Mouse (Mus musculus) kidney, embryonic 16.5 days (tissue): ENCODE measurements around the gene Robo3. TPM values are rescaled to one million over a fixed set of nuclear protein-coding genes. Genes with fewer than 3 reads are reported as not detected.
A peak's percentile ranks its signal among the peaks of the same experiment; 100 is the strongest.

Experiments used
- ATAC-seq: fragments of 200-750 bp; cut with Nextera tagmentation; 2 replicates; pipeline ENCODE4 v1.8.0; 2017; ENCODE audit warnings: moderate TSS enrichment; ENCODE audit not compliant: low FRiP score, low TSS enrichment
- H3K27ac ChIP-seq: fragments of 300-500 bp; sonication (generic); 2 replicates; pipeline ENCODE4 v1.5.1; 2014; ENCODE audit warnings: low read length
- H3K27me3 ChIP-seq: fragments of 300-500 bp; sonication (generic); 2 replicates; pipeline ENCODE4 v1.6.1; 2014; ENCODE audit warnings: low read length, control low read depth, mixed read lengths; ENCODE audit not compliant: insufficient read depth
- H3K36me3 ChIP-seq: fragments of 300-500 bp; sonication (generic); 2 replicates; pipeline ENCODE4 v1.6.1; 2014; ENCODE audit warnings: low read length, control low read depth, mixed read lengths; ENCODE audit not compliant: insufficient read depth
- H3K4me1 ChIP-seq: fragments of 300-500 bp; sonication (generic); 2 replicates; pipeline ENCODE4 v1.6.1; 2014; ENCODE audit warnings: low read length, control low read depth, mixed read lengths; ENCODE audit not compliant: insufficient read depth
- H3K4me2 ChIP-seq: fragments of 300-500 bp; sonication (generic); replicated peaks from 2 replicates; pipeline ENCODE4 v1.6.1; 2014; ENCODE audit warnings: low read depth, low read length
- H3K4me3 ChIP-seq: fragments of 300-500 bp; sonication (generic); 2 replicates; pipeline ENCODE4 v1.5.1; 2014; ENCODE audit warnings: mild to moderate bottlenecking, low read length
- H3K9ac ChIP-seq: fragments of 300-500 bp; sonication (generic); replicated peaks from 2 replicates; pipeline ENCODE4 v1.6.1; 2014; ENCODE audit warnings: low read length
- H3K9me3 ChIP-seq: fragments of 300-500 bp; sonication (generic); 2 replicates; pipeline ENCODE4 v1.6.1; 2016; ENCODE audit warnings: low read length, control low read depth
- WGBS: fragments of 180-500 bp; shearing (Covaris S2); extraction: QIAGEN DNeasy Blood & Tissue Kit; methylation state at CpG from one replicate; pipeline ENCODE4 v1.1.7; 2014; 5-methylcytosine and 5-hydroxymethylcytosine counted together
- polyA plus RNA-seq: library from polyadenylated mRNA; unstranded; fragments of >200 nt; fragmentation: Nextera tagmentation; extraction: Ambion mirVana; gene quantifications from 2 replicates; pipeline ENCODE4 v1.2.1, GENCODE M21; 2015

Robo3 gene
- polyA plus RNA-seq, 1 experiment from 2014 or later, result 0.29 TPM

GRCm38 (mm10) chr9:37456481-37456910 lies 23.4 kb upstream of the Robo3 start:
- WGBS, result 1% methylated on average over 20 of the region's 20 CpGs
- 0 out of 2 replicates have a peak, but pooled peaks have one; percentile 55 for ATAC-seq
- peaks cover 18% of the 10 kb centered on the region for H3K4me1 ChIP-seq

GRCm38 (mm10) chr9:37455868-37456267 lies 22.8 kb upstream of the Robo3 start:
- Histone ChIP-seq H3K27ac (no peak overlapping the region), H3K36me3 (no peaks in the 10 kb centered on the region), H3K9me3 (no peaks in the 10 kb centered on the region), H3K4me3 (no peak overlapping the region), H3K9ac (no peak overlapping the region), H3K4me1 (peaks cover 17% of the 10 kb centered on the region), H3K4me2 (0 out of 2 replicates have a peak overlapping the region, but pooled peaks have one; percentile 46), H3K27me3 (peaks cover 98% of the 10 kb centered on the region)
- ATAC-seq, result no peak
- under 1% methylated on average over 8 of the region's 8 CpGs for WGBS

More at GRCm38 (mm10) chr9:37456481-37456910, 23.4 kb upstream of the Robo3 start:
- no peak overlapping the region for H3K9ac ChIP-seq
- H3K36me3 ChIP-seq, result no peaks in the 10 kb centered on the region
- H3K27ac ChIP-seq, result no peak overlapping the region
- H3K4me3 ChIP-seq, result peak overlapping the region; percentile 25; the same call in 1 of the 2 replicates
- no peaks in the 10 kb centered on the region for H3K9me3 ChIP-seq
- peak overlapping the region; percentile 46 for H3K4me2 ChIP-seq
- peaks cover 98% of the 10 kb centered on the region for H3K27me3 ChIP-seq

DNA sequence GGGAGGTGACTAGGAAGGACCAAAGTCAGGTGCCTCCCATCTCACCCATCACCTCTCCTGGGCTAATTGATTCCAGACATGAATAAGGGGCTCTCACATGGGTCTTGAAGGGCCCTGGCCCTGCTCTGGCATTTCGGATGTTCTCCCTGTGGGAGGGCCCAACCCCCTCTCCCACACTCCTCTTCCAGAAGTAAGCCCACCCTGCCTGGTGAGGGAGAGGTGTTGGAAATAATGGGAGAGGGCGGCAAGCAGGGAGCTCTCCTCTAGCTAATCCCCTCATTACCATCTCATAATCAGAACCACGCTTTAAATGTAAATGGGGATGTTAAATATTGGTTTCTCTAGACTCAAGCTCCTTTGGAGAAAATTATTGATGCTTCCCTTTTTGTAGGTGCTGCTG lies 21.9 kb upstream of the Robo3 start:
- H3K9me3 ChIP-seq, result no peaks in the 10 kb centered on the region
- H3K4me2 ChIP-seq, result no peak overlapping the region
- peaks cover 97% of the 10 kb centered on the region for H3K27me3 ChIP-seq
- no peaks in the 10 kb centered on the region for H3K36me3 ChIP-seq
- H3K4me3 ChIP-seq, result no peak overlapping the region
- H3K4me1 ChIP-seq, result peaks cover 9% of the 10 kb centered on the region
- 11% methylated on average over 3 of the region's 3 CpGs for WGBS
- no peak for ATAC-seq
- no peak overlapping the region for H3K9ac ChIP-seq
- no peak overlapping the region for H3K27ac ChIP-seq

GRCm38 (mm10) chr9:37454011-37454492 lies 21.0 kb upstream of the Robo3 start:
- 8% methylated on average over 6 of the region's 6 CpGs for WGBS

DNA sequence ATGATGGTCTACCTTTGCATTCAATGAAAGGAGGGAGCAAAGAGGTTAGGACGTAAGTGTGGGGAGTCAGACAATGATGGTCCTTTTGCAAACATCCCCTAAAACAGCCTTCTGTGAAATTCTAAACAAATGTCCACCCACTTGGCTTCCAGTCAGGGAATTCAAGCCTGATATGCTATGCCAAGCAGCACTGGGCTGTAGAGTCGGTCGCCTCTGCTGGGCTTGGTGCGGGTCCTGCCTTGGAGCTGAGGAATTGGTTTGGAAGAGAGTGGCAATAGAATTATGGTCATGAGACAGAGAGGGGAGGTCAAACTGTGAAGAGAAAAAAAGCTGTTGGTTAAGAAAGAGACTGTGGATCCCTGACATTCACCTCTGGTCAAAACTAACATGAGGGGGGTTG lies 20.3 kb upstream of the Robo3 start:
- Histone ChIP-seq H3K27me3 (peaks cover 84% of the 10 kb centered on the region), H3K9ac (no peak overlapping the region), H3K4me1 (peaks cover 9% of the 10 kb centered on the region), H3K4me2 (no peak overlapping the region), H3K27ac (no peak overlapping the region), H3K9me3 (no peaks in the 10 kb centered on the region), H3K36me3 (no peaks in the 10 kb centered on the region), H3K4me3 (no peak overlapping the region)
- 24% methylated on average over 4 of the region's 4 CpGs for WGBS
- ATAC-seq, result no peak

More at GRCm38 (mm10) chr9:37454011-37454492, 21.0 kb upstream of the Robo3 start:
- Histone ChIP-seq H3K27ac (no peak overlapping the region), H3K27me3 (peaks cover 91% of the 10 kb centered on the region), H3K9ac (no peak overlapping the region), H3K4me2 (no peak overlapping the region), H3K4me3 (no peak overlapping the region), H3K9me3 (no peaks in the 10 kb centered on the region), H3K4me1 (peaks cover 9% of the 10 kb centered on the region), H3K36me3 (no peaks in the 10 kb centered on the region)
- no peak for ATAC-seq

- Histone ChIP-seq H3K27me3 (peaks cover 79% of the 10 kb centered on the region), H3K4me2 (no peak overlapping the region), H3K4me3 (no peak overlapping the region), H3K27ac (no peak overlapping the region), H3K9me3 (no peaks in the 10 kb centered on the region), H3K36me3 (no peaks in the 10 kb centered on the region), H3K4me1 (peaks cover 9% of the 10 kb centered on the region), H3K9ac (no peak overlapping the region)
- 1% methylated on average over 5 of the region's 5 CpGs for WGBS
- ATAC-seq, result no peak
Measured at GRCm38 (mm10) chr9:37452401-37452800, 19.4 kb upstream of the Robo3 start.

DNA sequence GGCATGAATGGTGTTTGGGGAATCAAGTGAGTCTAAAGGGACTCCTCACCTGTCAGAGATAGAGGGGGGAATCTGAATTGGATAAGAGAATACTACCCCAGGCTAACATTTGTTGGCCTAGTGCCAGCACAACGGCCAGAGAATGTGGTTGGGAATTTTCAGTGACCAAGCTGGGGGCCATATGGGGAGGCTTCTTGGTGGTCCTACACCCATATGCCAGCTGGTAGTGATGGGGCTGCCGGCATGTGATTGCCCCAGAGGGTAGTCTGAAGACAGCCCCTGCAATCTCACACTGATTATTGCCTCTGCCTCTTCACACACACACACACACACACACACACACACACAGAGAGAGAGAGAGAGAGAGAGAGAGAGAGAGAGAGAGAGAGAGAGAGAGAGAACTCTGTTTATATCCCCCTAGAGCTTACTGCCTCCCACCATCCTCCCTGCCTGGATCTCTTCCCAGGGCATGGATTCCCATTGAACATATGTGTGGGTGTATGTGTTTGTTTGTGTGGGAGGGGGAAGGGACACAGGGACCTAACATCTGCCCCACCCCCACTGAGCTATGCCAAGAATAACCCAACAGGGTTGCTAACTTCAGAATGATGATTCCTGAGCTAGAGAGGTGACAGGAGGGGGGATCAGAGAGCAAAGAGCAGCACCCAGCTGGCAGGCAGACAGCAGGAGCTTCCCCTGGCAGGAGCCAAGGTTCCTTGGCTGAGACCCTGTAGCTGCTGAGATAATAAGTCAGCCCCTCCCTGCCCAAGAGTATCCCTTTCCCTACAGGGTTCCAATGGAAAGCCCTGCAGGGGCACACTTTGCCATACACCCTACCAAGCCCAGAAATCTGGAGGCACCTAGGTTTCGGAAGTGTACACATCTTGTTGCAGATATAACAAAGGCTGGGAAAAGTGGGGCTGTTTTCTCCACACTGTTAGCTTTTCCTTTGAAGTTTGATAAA lies 5.0 kb upstream of the Robo3 start:
- peaks cover 35% of the 10 kb centered on the region for H3K27me3 ChIP-seq
- peaks cover 10% of the 10 kb centered on the region; the same call in 1 of the 2 replicates for H3K4me1 ChIP-seq
- no peaks in the 10 kb centered on the region for H3K9me3 ChIP-seq
- 31% methylated on average over 3 of the region's 3 CpGs for WGBS
- H3K36me3 ChIP-seq, result no peaks in the 10 kb centered on the region
- H3K27ac ChIP-seq, result no peak overlapping the region
- no peak overlapping the region for H3K4me3 ChIP-seq
- no peak overlapping the region for H3K9ac ChIP-seq
- ATAC-seq, result no peak
- no peak overlapping the region for H3K4me2 ChIP-seq

GRCm38 (mm10) chr9:37435616-37436015 lies 2.6 kb upstream of the Robo3 start:
- H3K9ac ChIP-seq, result no peak overlapping the region
- H3K4me1 ChIP-seq, result peaks cover 19% of the 10 kb centered on the region
- WGBS, result 4% methylated on average over 4 of the region's 4 CpGs
- H3K4me2 ChIP-seq, result no peak overlapping the region
- H3K27me3 ChIP-seq, result peaks cover 59% of the 10 kb centered on the region
- H3K36me3 ChIP-seq, result no peaks in the 10 kb centered on the region
- ATAC-seq, result no peak
- H3K9me3 ChIP-seq, result no peaks in the 10 kb centered on the region
- H3K4me3 ChIP-seq, result no peak overlapping the region
- no peak overlapping the region for H3K27ac ChIP-seq

DNA sequence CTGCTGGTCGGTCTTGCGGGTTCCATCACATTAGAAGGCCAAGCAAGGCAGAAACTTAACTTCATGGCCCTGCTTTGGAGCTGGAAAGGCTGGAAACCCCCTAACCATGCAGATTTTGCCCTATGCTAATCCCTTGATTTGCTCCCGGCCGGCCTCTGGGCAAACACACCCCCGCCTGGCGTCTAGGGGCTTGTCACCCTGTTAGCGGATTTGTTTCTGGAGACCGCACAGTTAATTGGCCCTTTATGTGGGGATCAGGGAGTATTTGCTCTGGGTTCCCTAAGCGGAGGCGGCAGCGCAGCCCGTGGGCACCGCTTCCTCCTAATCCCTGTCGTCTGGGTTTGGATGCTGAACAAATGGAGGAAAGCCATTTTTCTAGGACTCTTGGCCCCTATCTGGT lies 1.9 kb upstream of the Robo3 start:
- WGBS, result 3% methylated on average over 14 of the region's 14 CpGs
- Histone ChIP-seq H3K4me2 (no peak overlapping the region), H3K36me3 (no peaks in the 10 kb centered on the region), H3K27me3 (peaks cover 61% of the 10 kb centered on the region), H3K9me3 (no peaks in the 10 kb centered on the region), H3K4me1 (peaks cover 19% of the 10 kb centered on the region), H3K9ac (no peak overlapping the region), H3K4me3 (no peak overlapping the region), H3K27ac (no peak overlapping the region)
- no peak for ATAC-seq
